Mouse (Mus musculus) heart, embryonic 13.5 days (tissue): ENCODE measurements around the gene Speg. TPM values are rescaled to one million over a fixed set of nuclear protein-coding genes. Genes with fewer than 3 reads are reported as not detected.

Experiments used
- ATAC-seq: fragments of 200-750 bp; cut with Nextera tagmentation; 2 replicates; pipeline ENCODE4 v1.8.0; 2017; ENCODE audit warnings: moderate TSS enrichment; ENCODE audit not compliant: insufficient number of reproducible peaks, low FRiP score, low TSS enrichment; ENCODE audit errors: extremely low read depth
- H3K27ac ChIP-seq: fragments of 300-500 bp; sonication (generic); replicated peaks from 2 replicates; pipeline ENCODE4 v1.5.1; 2015; ENCODE audit warnings: moderate library complexity, mild to moderate bottlenecking, inconsistent platforms
- H3K27me3 ChIP-seq: fragments of 300-500 bp; sonication (generic); replicated peaks from 2 replicates; pipeline ENCODE4 v1.6.1; 2015; ENCODE audit warnings: mild to moderate bottlenecking, inconsistent platforms
- H3K36me3 ChIP-seq: fragments of 300-500 bp; sonication (generic); 2 replicates; pipeline ENCODE4 v1.6.1; 2015; ENCODE audit warnings: mild to moderate bottlenecking, inconsistent platforms
- H3K4me1 ChIP-seq: fragments of 300-500 bp; sonication (generic); 2 replicates; pipeline ENCODE4 v1.6.1; 2015; ENCODE audit warnings: inconsistent platforms
- H3K4me2 ChIP-seq: fragments of 300-500 bp; sonication (generic); 2 replicates; pipeline ENCODE4 v1.6.1; 2015; ENCODE audit warnings: inconsistent platforms, mild to moderate bottlenecking, moderate library complexity
- H3K4me3 ChIP-seq: fragments of 300-500 bp; sonication (generic); 2 replicates; pipeline ENCODE4 v1.5.1; 2015; ENCODE audit warnings: moderate library complexity, mild to moderate bottlenecking, inconsistent platforms
- H3K9ac ChIP-seq: fragments of 300-500 bp; sonication (generic); 2 replicates; pipeline ENCODE4 v1.6.1; 2015; ENCODE audit warnings: inconsistent platforms, mild to moderate bottlenecking, moderate library complexity
- H3K9me3 ChIP-seq: fragments of 300-500 bp; sonication (generic); 2 replicates; pipeline ENCODE4 v1.6.1; 2016; ENCODE audit warnings: inconsistent platforms
- WGBS: fragments of 180-500 bp; shearing (Covaris S2); methylation state at CpG from one replicate; pipeline ENCODE4 v1.1.7; 2015; ENCODE audit warnings: mixed read lengths; 5-methylcytosine and 5-hydroxymethylcytosine counted together
- polyA plus RNA-seq: library from polyadenylated mRNA; unstranded; fragments of >200 nt; fragmentation: Nextera tagmentation; extraction: Ambion mirVana; gene quantifications from 2 replicates; pipeline ENCODE4 v1.2.1, GENCODE M21; 2015

Gene Speg
- polyA plus RNA-seq, 1 experiment from 2014 or later = 55.1 TPM

GRCm38 (mm10) chr1:75422823-75423471, 47.9 kb downstream of the Speg start:
- peaks cover 53% of the 10 kb centered on the region for H3K27me3 ChIP-seq
- peaks cover 87% of the 10 kb centered on the region for H3K36me3 ChIP-seq
- H3K4me1 ChIP-seq = peaks cover 38% of the 10 kb centered on the region
- ATAC-seq = no peak
- no peaks in the 10 kb centered on the region for H3K9me3 ChIP-seq
- WGBS = 7% methylated on average over 71 of the region's 71 CpGs
- no peak overlapping the region for H3K27ac ChIP-seq
- H3K9ac ChIP-seq = peak overlapping the region; percentile 76
- peak overlapping the region; percentile 38 for H3K4me3 ChIP-seq
- H3K4me2 ChIP-seq = peak overlapping the region; percentile 65

DNA sequence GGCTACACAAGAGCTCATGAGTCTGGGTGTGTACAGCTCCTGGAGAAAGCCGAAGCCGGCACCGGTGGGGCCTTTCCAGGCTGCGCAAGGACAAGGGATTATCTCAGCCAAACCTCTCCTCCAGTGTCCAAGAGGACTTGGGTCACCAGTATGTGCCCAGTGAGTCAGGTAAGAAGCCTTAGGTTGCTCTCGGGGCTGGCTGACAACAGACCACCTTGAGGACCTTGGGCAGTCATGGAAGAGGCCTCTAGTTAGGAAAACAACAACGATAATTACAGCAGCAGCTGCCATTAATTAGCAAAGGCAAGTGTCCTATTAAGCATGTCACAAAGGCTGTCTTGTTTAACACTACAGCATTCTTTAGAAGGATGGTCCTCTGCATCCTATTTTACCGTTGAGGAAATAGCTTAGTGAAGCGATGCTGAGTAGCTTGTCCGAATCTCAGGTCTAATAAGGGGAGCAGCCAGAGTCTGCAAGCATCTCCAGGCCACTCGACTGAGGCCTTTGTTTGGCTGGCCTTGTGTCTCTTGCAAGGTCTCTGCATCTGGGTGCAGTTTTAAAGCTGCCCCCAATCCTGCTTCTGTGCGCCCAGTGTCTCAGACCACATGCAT, 48.8 kb downstream of the Speg start:
- peaks cover 87% of the 10 kb centered on the region for H3K36me3 ChIP-seq

GRCm38 (mm10) chr1:75425796-75426471, 50.8 kb downstream of the Speg start:
- H3K4me2 ChIP-seq = no peak overlapping the region
- no peak overlapping the region for H3K27ac ChIP-seq
- no peak for ATAC-seq
- no peaks in the 10 kb centered on the region for H3K9me3 ChIP-seq
- peaks cover 34% of the 10 kb centered on the region for H3K4me1 ChIP-seq
- 30% methylated on average over 10 of the region's 10 CpGs for WGBS
- peaks cover 42% of the 10 kb centered on the region for H3K27me3 ChIP-seq
- no peak overlapping the region for H3K4me3 ChIP-seq
- H3K36me3 ChIP-seq = peaks cover 87% of the 10 kb centered on the region
- H3K9ac ChIP-seq = no peak overlapping the region

More for the DNA sequence above, 48.8 kb downstream of the Speg start:
- Histone ChIP-seq H3K4me3 (no peak overlapping the region), H3K9ac (no peak overlapping the region), H3K27ac (no peak overlapping the region), H3K4me1 (peaks cover 38% of the 10 kb centered on the region), H3K9me3 (no peaks in the 10 kb centered on the region), H3K27me3 (peaks cover 53% of the 10 kb centered on the region), H3K4me2 (no peak overlapping the region)
- no peak for ATAC-seq
- WGBS = 81% methylated on average over 11 of the region's 11 CpGs

GRCm38 (mm10) chr1:75435475-75436328, 60.6 kb downstream of the Speg start, which contains the start of gene Gmppa:
Gene Gmppa, plus strand, starts transcription at chr1:75435930.
- Histone ChIP-seq H3K27ac (peak within 1 kb of the TSS; percentile 80), H3K27me3 (peaks cover 8% of the 10 kb centered on the region; the same call in 1 of the 2 replicates), H3K9ac (peak within 1 kb of the TSS; percentile 89), H3K4me1 (peaks cover 28% of the 10 kb centered on the region), H3K4me2 (peak within 1 kb of the TSS; percentile 81), H3K9me3 (no peaks in the 10 kb centered on the region), H3K4me3 (peak within 1 kb of the TSS; percentile 77), H3K36me3 (peaks cover 37% of the 10 kb centered on the region)
- 6% methylated on average over 28 of the region's 28 CpGs for WGBS
- ATAC-seq = peak; percentile 40; the same call in 1 of the 2 replicates

- WGBS = 64% methylated on average over 8 of the region's 9 CpGs
Measured at GRCm38 (mm10) chr1:75438782-75439181, 63.7 kb downstream of the Speg start.

DNA sequence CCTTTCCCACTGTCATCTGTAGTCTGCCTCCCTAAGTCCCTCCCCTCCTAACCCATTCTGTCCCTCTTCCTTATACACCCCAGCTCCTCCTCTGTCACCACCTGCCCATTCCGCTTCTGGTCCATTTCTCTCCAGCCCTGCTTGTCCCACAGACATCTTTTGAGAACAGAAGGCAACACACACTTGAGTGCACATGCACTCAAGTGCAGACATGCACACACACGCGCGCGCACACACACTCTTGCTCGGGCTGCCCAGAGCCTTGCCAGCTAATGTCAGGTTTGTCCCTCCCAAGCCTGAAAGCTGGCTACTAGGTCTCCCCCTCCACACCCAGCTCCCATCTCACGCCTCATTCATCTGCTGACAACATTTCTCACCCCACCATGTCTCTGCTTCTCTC, 65.6 kb downstream of the Speg start:
- H3K27ac ChIP-seq = no peak overlapping the region
- H3K4me2 ChIP-seq = no peak overlapping the region
- H3K4me3 ChIP-seq = no peak overlapping the region
- ATAC-seq = no peak
- peaks cover 33% of the 10 kb centered on the region for H3K27me3 ChIP-seq
- 94% methylated on average over 7 of the region's 7 CpGs for WGBS
- peaks cover 40% of the 10 kb centered on the region for H3K36me3 ChIP-seq
- H3K9me3 ChIP-seq = no peaks in the 10 kb centered on the region
- peaks cover 44% of the 10 kb centered on the region for H3K4me1 ChIP-seq
- no peak overlapping the region for H3K9ac ChIP-seq

More at GRCm38 (mm10) chr1:75438782-75439181, 63.7 kb downstream of the Speg start:
- Histone ChIP-seq H3K36me3 (peaks cover 40% of the 10 kb centered on the region), H3K27ac (no peak overlapping the region), H3K9ac (no peak overlapping the region), H3K27me3 (peaks cover 15% of the 10 kb centered on the region; the same call in 1 of the 2 replicates), H3K4me3 (no peak overlapping the region), H3K9me3 (no peaks in the 10 kb centered on the region), H3K4me2 (no peak overlapping the region), H3K4me1 (peaks cover 34% of the 10 kb centered on the region)
- ATAC-seq = no peak

GRCm38 (mm10) chr1:75441471-75441996, 66.4 kb downstream of the Speg start:
- peaks cover 48% of the 10 kb centered on the region for H3K4me1 ChIP-seq
- H3K36me3 ChIP-seq = peaks cover 40% of the 10 kb centered on the region
- WGBS = 82% methylated on average over 15 of the region's 15 CpGs
- ATAC-seq = no peak
- no peak overlapping the region for H3K27ac ChIP-seq
- no peaks in the 10 kb centered on the region for H3K9me3 ChIP-seq
- H3K9ac ChIP-seq = no peak overlapping the region
- H3K4me3 ChIP-seq = no peak overlapping the region
- peaks cover 37% of the 10 kb centered on the region for H3K27me3 ChIP-seq
- no peak overlapping the region for H3K4me2 ChIP-seq

GRCm38 (mm10) chr1:75442171-75442570, 67.1 kb downstream of the Speg start:
- Histone ChIP-seq H3K4me1 (peaks cover 48% of the 10 kb centered on the region), H3K27me3 (peaks cover 43% of the 10 kb centered on the region), H3K27ac (no peak overlapping the region), H3K4me2 (no peak overlapping the region), H3K9ac (no peak overlapping the region), H3K4me3 (no peak overlapping the region), H3K9me3 (no peaks in the 10 kb centered on the region), H3K36me3 (peaks cover 40% of the 10 kb centered on the region)
- WGBS = 83% methylated on average over 9 of the region's 9 CpGs
- ATAC-seq = no peak

GRCm38 (mm10) chr1:75442811-75443210, 67.7 kb downstream of the Speg start:
- Histone ChIP-seq H3K9me3 (no peaks in the 10 kb centered on the region), H3K27ac (no peak overlapping the region), H3K4me2 (no peak overlapping the region), H3K36me3 (peaks cover 38% of the 10 kb centered on the region), H3K4me3 (no peak overlapping the region), H3K27me3 (peaks cover 50% of the 10 kb centered on the region), H3K4me1 (peaks cover 48% of the 10 kb centered on the region), H3K9ac (no peak overlapping the region)
- no peak for ATAC-seq
- WGBS = 61% methylated on average over 8 of the region's 8 CpGs

DNA sequence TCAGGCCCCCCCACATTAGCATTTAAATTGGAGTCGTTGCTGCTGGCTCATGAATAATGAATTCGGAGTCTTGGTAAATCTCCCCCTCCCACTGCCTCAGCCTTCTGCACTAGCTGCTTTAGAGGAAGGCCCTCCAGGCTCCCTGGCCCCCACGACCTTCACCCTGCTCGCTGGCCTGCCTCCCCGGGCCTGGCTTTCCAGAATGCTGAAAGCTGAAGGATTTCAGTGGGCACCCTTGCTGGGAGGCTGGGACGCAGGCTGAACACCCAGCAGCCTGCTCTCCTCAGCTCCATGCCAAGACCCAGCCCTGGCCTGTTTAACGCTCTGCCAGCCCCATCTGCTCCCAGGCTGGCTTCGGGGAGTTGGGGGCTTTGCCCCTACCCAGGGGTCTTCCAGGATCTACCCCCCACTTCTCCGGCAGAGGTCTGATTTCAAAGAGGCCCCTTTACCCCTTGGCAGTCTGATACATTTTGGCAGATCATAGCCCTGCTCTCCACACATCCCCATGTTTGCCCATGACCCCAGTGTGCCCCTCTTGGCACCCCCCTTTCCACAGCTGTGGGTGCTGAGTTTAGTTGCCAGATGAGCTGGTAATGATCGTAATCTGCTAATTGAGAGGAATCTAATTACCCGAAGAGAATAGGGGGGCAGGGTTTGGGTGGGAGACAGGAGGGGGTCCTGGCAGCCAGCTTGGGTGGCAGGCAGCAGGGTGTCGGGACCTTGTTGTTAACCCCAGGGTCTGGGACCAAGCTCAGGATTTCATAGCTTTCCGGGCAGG, 68.3 kb downstream of the Speg start:
- no peak for ATAC-seq
- peak overlapping the region; percentile 47; the same call in 1 of the 2 replicates for H3K9ac ChIP-seq
- peaks cover 51% of the 10 kb centered on the region for H3K4me1 ChIP-seq
- peaks cover 56% of the 10 kb centered on the region for H3K27me3 ChIP-seq
- WGBS = 46% methylated on average over 13 of the region's 13 CpGs
- H3K9me3 ChIP-seq = no peaks in the 10 kb centered on the region
- peaks cover 37% of the 10 kb centered on the region for H3K36me3 ChIP-seq
- no peak overlapping the region for H3K4me3 ChIP-seq
- H3K27ac ChIP-seq = no peak overlapping the region
- H3K4me2 ChIP-seq = no peak overlapping the region
